Mouse (Mus musculus): ENCODE data around the gene Slc5a4a.

Gene Slc5a4a

DNA sequence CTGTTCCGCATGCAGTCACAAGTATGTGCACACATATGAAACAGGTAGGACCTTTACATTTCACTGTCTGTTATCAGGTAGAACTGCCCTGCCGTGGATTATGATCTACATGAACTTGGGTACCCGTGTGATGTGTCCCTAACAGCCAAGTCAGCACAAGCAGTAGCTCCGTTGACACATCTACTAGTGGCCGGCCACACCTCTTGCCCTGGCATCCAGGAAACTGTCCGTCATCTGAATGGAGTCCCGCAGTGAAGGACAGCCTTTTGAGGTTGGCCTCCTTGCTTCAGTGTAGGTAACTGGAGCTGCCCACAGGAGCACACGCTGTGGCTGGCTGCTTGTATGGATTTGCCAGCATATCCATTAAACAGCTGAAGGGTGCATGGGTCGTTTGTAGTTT lies 71.0 kb downstream of the Slc5a4a start:
- DNase-seq (ENCODE audit: low spot score in 2 of 2), result no peak

DNA sequence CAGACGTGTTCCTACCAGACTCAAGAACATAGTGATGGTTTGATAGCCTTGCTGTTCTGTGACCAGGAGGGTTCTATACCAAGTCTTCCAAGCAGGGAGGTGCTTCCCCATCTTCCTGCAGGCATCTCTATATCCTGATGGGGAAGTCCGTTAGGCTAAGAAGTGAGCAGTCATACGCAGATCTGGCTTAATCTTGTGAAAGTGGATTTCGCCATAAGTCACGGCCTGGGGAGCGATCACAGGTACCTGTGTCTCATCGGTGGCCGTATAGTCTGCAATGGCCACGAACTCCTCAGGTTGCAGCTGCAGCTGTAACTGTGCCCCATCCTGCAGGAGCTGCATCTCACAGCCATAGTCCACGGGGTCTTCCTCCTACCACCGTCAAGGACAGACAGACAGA lies 78.7 kb downstream of the Slc5a4a start:
- no peak for DNase-seq (ENCODE audit: low spot score in 2 of 2)

DNA sequence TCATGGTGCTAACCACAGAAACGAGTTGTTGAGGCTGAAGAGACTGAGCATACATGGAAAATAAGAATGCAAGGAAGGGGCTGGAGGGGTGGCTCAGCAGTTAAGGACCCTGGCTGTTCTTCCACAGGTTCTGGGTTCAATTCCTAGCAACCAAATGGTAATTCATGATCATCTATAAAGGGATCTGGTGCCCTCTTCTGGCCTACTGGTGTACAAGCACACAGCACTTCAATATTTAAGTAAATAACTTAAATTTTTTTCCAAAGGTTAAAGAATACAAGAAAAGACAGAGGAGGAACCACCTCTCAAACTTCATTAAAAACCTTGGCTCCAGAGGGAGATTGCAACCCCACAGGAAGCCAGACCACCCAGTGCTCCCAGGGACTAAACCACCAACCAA lies 82.4 kb downstream of the Slc5a4a start:
- DNase-seq (ENCODE audit: low spot score in 2 of 2), result no peak

DNA sequence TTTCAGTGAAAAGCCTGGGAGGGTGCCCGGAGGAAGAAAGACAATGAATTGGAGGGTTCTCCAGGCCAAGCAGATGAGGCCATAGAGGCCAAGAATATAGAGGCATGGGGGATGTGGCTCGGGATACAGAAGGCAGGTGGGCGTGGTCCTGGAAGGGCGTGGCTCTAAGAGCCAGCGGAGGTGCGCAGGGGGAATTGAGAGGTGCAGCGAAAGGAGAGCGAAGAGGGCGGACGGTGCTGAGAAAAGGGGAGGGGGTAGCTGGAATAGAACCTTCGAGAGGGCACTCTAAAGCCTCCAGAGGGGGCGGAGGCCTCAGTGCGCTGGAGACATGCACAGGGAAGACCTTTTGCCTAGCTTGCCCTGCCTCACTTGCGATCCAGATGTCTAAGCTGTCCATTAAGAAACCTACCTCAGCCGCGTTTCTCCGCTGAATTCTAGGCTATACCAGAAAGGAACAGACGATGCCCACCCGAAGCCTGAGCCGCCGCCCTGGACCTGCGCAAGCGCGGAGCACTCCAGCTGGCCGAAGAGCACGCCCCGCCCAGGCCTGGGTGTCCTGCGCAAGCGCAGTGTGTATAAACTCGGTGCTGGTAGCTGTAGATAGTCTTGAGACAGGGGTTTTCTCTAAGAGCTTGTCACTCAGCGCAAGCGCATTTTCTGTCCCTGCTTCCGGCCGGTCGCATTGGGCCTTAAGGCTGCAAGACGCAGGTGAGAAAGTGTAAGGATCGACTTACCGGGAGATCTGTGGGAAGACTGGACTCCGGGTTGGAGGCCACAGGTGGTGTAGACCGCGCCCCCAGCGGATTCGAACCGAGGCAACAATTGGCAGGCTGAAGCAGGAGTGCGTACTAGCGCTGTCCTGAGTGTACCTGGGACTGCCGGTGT lies 90.3 kb downstream of the Slc5a4a start, which contains the start of gene Prmt2:
Gene Prmt2 (minus strand): TSS at position 525 of the 885 bp plus-strand sequence.
- DNase-seq (ENCODE audit: low spot score in 2 of 2), result peak; percentile 89
